Mouse (Mus musculus) heart, adult 2 months (tissue): ENCODE measurements around the gene Aldh3b3.

ENCODE experiments used
- CTCF ChIP-seq: fragments of 200-600 bp; IDR thresholded peaks from 2 replicates; pipeline ENCODE4 v1.8.1; 2022; ENCODE audit warnings: antibody characterized with exemption, mild to moderate bottlenecking, moderate library complexity
- EP300 ChIP-seq: fragments of 200-500 bp; IDR thresholded peaks from 2 replicates; pipeline ENCODE4 v1.6.1; 2011; ENCODE audit warnings: low read depth, low read length, control low read depth; ENCODE audit not compliant: insufficient read depth
- POLR2A ChIP-seq: fragments of 200-500 bp; IDR thresholded peaks from 2 replicates; pipeline ENCODE4 v1.6.1; 2011; ENCODE audit warnings: mild to moderate bottlenecking, low read depth, low read length, control low read depth; ENCODE audit not compliant: insufficient read depth

GRCm38 (mm10) chr19:3990804-3991203 lies 32.4 kb downstream of the Aldh3b3 start:
- TF ChIP-seq CTCF (no peak), POLR2A (no peak), EP300 (no peak)
